Comparison of ENCODE assay signal across 8 mouse cellular contexts in genomic region chr13:21782361-21783254, GRCm38 (mm10). TPM values are rescaled to one million over a fixed set of nuclear protein-coding genes. Genes with fewer than 3 reads are reported as not detected.
DNase-seq lines count a peak whose midpoint lies in the region; ATAC-seq and TF ChIP-seq lines count a peak whose summit lies in the region.
"Not testable (repeated sequence)": the region's sequence is repeated elsewhere in the genome, so short reads cannot be mapped to it uniquely, and the experiment has no call there.

No protein-coding gene starts in this region.

- H3K27ac ChIP-seq in bone marrow macrophage, adult 2 months (ENCODE audit: insufficient read depth, low read depth, low read length): peak overlapping the region; percentile 85
- H3K27ac ChIP-seq in embryonic facial prominence, embryonic 11.5 days (replicated peaks; ENCODE audit: low read depth, low read length): peak overlapping the region; percentile 90
- H3K27ac ChIP-seq in heart, embryonic 11.5 days (ENCODE audit: low read depth, low read length): peak overlapping the region; percentile 87
- not testable (repeated sequence) for H3K27ac ChIP-seq in intestine, postnatal 0 days (ENCODE audit: low read depth, low read length)
- H3K27ac ChIP-seq in liver, embryonic 13.5 days: peak overlapping the region; percentile 100
- peak overlapping the region; percentile 69; the same call in 1 of the 2 replicates for H3K27ac ChIP-seq in midbrain, embryonic 16.5 days (ENCODE audit: low read length)

- peak overlapping the region; percentile 69 for H3K9ac ChIP-seq in embryonic facial prominence, embryonic 11.5 days (replicated peaks; ENCODE audit: low read length)
- peak overlapping the region; percentile 76 for H3K9ac ChIP-seq in heart, embryonic 11.5 days (ENCODE audit: low read depth, low read length)
- peak overlapping the region; percentile 45 for H3K9ac ChIP-seq in intestine, postnatal 0 days (ENCODE audit: low read depth, low read length)
- peak overlapping the region; percentile 78 for H3K9ac ChIP-seq in liver, embryonic 13.5 days
- H3K9ac ChIP-seq in midbrain, embryonic 16.5 days (ENCODE audit: low read depth, low read length): peak overlapping the region; percentile 64

- H3K4me2 ChIP-seq in embryonic facial prominence, embryonic 11.5 days (ENCODE audit: low read depth, low read length): peak overlapping the region; percentile 47
- H3K4me2 ChIP-seq in heart, embryonic 11.5 days: peak overlapping the region; percentile 75
- H3K4me2 ChIP-seq in intestine, postnatal 0 days (replicated peaks; ENCODE audit: low read depth): peak overlapping the region; percentile 67
- peak overlapping the region; percentile 74 for H3K4me2 ChIP-seq in liver, embryonic 13.5 days
- peak overlapping the region; percentile 87 for H3K4me2 ChIP-seq in midbrain, embryonic 16.5 days (ENCODE audit: low read length)

- peak overlapping the region; percentile 62 for H3K4me3 ChIP-seq in bone marrow macrophage, adult 2 months (ENCODE audit: insufficient read depth, low read length)
- peak overlapping the region; percentile 41 for H3K4me3 ChIP-seq in embryonic facial prominence, embryonic 11.5 days (ENCODE audit: low read depth, low read length)
- H3K4me3 ChIP-seq in heart, embryonic 11.5 days (ENCODE audit: low read depth, low read length): peak overlapping the region; percentile 39
- peak overlapping the region; percentile 34 for H3K4me3 ChIP-seq in intestine, postnatal 0 days (ENCODE audit: low read depth, low read length)
- peak overlapping the region; percentile 60 for H3K4me3 ChIP-seq in liver, embryonic 13.5 days (replicated peaks)
- peak overlapping the region; percentile 41 for H3K4me3 ChIP-seq in midbrain, embryonic 16.5 days (ENCODE audit: low read depth, low read length)

- TF ChIP-seq CTCF in bone marrow macrophage, adult 2 months (IDR thresholded peaks at IDR 0.05; ENCODE audit: low read depth, low read length); intestine, postnatal 0 days (IDR thresholded peaks at IDR 0.05; ENCODE audit: low read depth): not testable (repeated sequence)

- DNase-seq in B cell, adult 2 months: peak; percentile 44 to 68
- peak; percentile 76 for DNase-seq in embryonic facial prominence, embryonic 11.5 days (ENCODE audit: low spot score)
- peak; percentile 68 for DNase-seq in liver, embryonic 13.5 days
- peak; percentile 25 to 35 for DNase-seq in spleen, postnatal 14 days (ENCODE audit: low spot score in 2 of 2)

- H3K4me1 ChIP-seq in bone marrow macrophage, adult 2 months (ENCODE audit: control insufficient read depth, insufficient read depth, low read length): peaks cover 12% of the 10 kb centered on the region
- not testable (repeated sequence) for H3K4me1 ChIP-seq in embryonic facial prominence, embryonic 11.5 days (ENCODE audit: control insufficient read depth, insufficient read depth, low read length)
- peaks cover 13% of the 10 kb centered on the region; the same call in 1 of the 2 replicates for H3K4me1 ChIP-seq in heart, embryonic 11.5 days (ENCODE audit: control insufficient read depth, insufficient read depth, low read length)
- peaks cover 14% of the 10 kb centered on the region; the same call in 1 of the 2 replicates for H3K4me1 ChIP-seq in intestine, postnatal 0 days (replicated peaks; ENCODE audit: control insufficient read depth, insufficient read depth, low read length)
- H3K4me1 ChIP-seq in liver, embryonic 13.5 days (replicated peaks): peaks cover 47% of the 10 kb centered on the region
- peaks cover 26% of the 10 kb centered on the region for H3K4me1 ChIP-seq in midbrain, embryonic 16.5 days (ENCODE audit: control insufficient read depth, insufficient read depth, low read length)

- H3K36me3 ChIP-seq in embryonic facial prominence, embryonic 11.5 days (replicated peaks; ENCODE audit: control insufficient read depth, insufficient read depth, low read depth, low read length); heart, embryonic 11.5 days (ENCODE audit: control insufficient read depth, insufficient read depth, low read length); intestine, postnatal 0 days (ENCODE audit: control insufficient read depth, insufficient read depth); liver, embryonic 13.5 days; midbrain, embryonic 16.5 days (ENCODE audit: control insufficient read depth, insufficient read depth, low read length): not testable (repeated sequence)

- not testable (repeated sequence) for TF ChIP-seq POLR2A in bone marrow macrophage, adult 2 months (IDR thresholded peaks at IDR 0.05; ENCODE audit: borderline replicate concordance, low read depth, low read length)

- WGBS in embryonic facial prominence, embryonic 11.5 days: under 1% methylated on average over 14 of the region's 35 CpGs
- 2% methylated on average over 17 of the region's 35 CpGs for WGBS in heart, embryonic 11.5 days (ENCODE audit: insufficient replicate concordance)
- 2% methylated on average over 13 of the region's 35 CpGs for WGBS in intestine, postnatal 0 days
- WGBS in liver, embryonic 13.5 days (ENCODE audit: insufficient replicate concordance): 1% methylated on average over 15 of the region's 35 CpGs
- under 1% methylated on average over 12 of the region's 35 CpGs for WGBS in midbrain, embryonic 16.5 days

- H3K9me3 ChIP-seq in embryonic facial prominence, embryonic 11.5 days (replicated peaks; ENCODE audit: control insufficient read depth, low read length); heart, embryonic 11.5 days (replicated peaks; ENCODE audit: control insufficient read depth, low read length); intestine, postnatal 0 days (ENCODE audit: control insufficient read depth); liver, embryonic 13.5 days (replicated peaks); midbrain, embryonic 16.5 days (replicated peaks; ENCODE audit: control insufficient read depth, low read length, poor library complexity, severe bottlenecking): not testable (repeated sequence)

- H3K27me3 ChIP-seq in embryonic facial prominence, embryonic 11.5 days (ENCODE audit: control insufficient read depth, insufficient read depth, low read length); heart, embryonic 11.5 days (ENCODE audit: control insufficient read depth, insufficient read depth, low read length); intestine, postnatal 0 days (replicated peaks; ENCODE audit: control insufficient read depth, insufficient read depth, low read length); liver, embryonic 13.5 days; midbrain, embryonic 16.5 days (ENCODE audit: control insufficient read depth, insufficient read depth, low read depth, low read length): not testable (repeated sequence)

- ATAC-seq in embryonic facial prominence, embryonic 11.5 days (replicated peaks; ENCODE audit: insufficient number of reproducible peaks, low FRiP score, low TSS enrichment, low read depth); heart, embryonic 11.5 days (replicated peaks; ENCODE audit: insufficient number of reproducible peaks, low FRiP score, low TSS enrichment); intestine, postnatal 0 days; midbrain, embryonic 16.5 days: not testable (repeated sequence)
- peak; percentile 4 for ATAC-seq in liver, embryonic 13.5 days (ENCODE audit: low read depth)

RNA-seq across cellular contexts. Expression of gene Hist1h3i, which starts 0.6 kb away (rescaled TPM):
- 3.9 and 4.4 TPM in 2 replicates for polyA plus RNA-seq in bone marrow macrophage, adult 2 months (2012; ENCODE audit: insufficient read depth, insufficient read length, missing spikeins)
- 270 and 294 TPM in 2 replicates for polyA plus RNA-seq in embryonic facial prominence, embryonic 11.5 days (2014; fragmentation: Nextera tagmentation; extraction: Ambion mirVana)
- 107 and 123 TPM in 2 replicates for polyA plus RNA-seq in heart, embryonic 11.5 days (2014; fragmentation: Nextera tagmentation; extraction: Ambion mirVana)
- polyA plus RNA-seq in intestine, postnatal 0 days (2015; fragmentation: Nextera tagmentation; extraction: Ambion mirVana): 34.1 and 39.6 TPM in 2 replicates
- polyA plus RNA-seq in liver, embryonic 13.5 days (2015; fragmentation: Nextera tagmentation; extraction: Ambion mirVana): 164 and 194 TPM in 2 replicates
- 13.1 and 17.6 TPM in 2 replicates for polyA plus RNA-seq in midbrain, embryonic 16.5 days (2015; fragmentation: Nextera tagmentation; extraction: Ambion mirVana)

RNA-seq across cellular contexts. Expression of gene Hist1h1b, which starts 2.2 kb away (rescaled TPM):
- 0.82 and 2.1 TPM in 2 replicates for polyA plus RNA-seq in bone marrow macrophage, adult 2 months (2012; ENCODE audit: insufficient read depth, insufficient read length, missing spikeins)
- 20.2 and 23.6 TPM in 2 replicates for polyA plus RNA-seq in embryonic facial prominence, embryonic 11.5 days (2014; fragmentation: Nextera tagmentation; extraction: Ambion mirVana)
- polyA plus RNA-seq in heart, embryonic 11.5 days (2014; fragmentation: Nextera tagmentation; extraction: Ambion mirVana): 5.9 and 10.8 TPM in 2 replicates
- 7.3 and 8.1 TPM in 2 replicates for polyA plus RNA-seq in intestine, postnatal 0 days (2015; fragmentation: Nextera tagmentation; extraction: Ambion mirVana)
- 37.3 and 37.6 TPM in 2 replicates for polyA plus RNA-seq in liver, embryonic 13.5 days (2015; fragmentation: Nextera tagmentation; extraction: Ambion mirVana)
- polyA plus RNA-seq in midbrain, embryonic 16.5 days (2015; fragmentation: Nextera tagmentation; extraction: Ambion mirVana): 0.69 and 2.4 TPM in 2 replicates

RNA-seq across cellular contexts. Expression of gene Hist1h2an, which starts 4.4 kb away (rescaled TPM):
- polyA plus RNA-seq in bone marrow macrophage, adult 2 months (2012; ENCODE audit: insufficient read depth, insufficient read length, missing spikeins): not detected in 2 replicates
- polyA plus RNA-seq in embryonic facial prominence, embryonic 11.5 days (2014; fragmentation: Nextera tagmentation; extraction: Ambion mirVana): 3.7 and 7.3 TPM in 2 replicates
- polyA plus RNA-seq in heart, embryonic 11.5 days (2014; fragmentation: Nextera tagmentation; extraction: Ambion mirVana): 3.3 and 6.2 TPM in 2 replicates
- 1.5 and 3.2 TPM in 2 replicates for polyA plus RNA-seq in intestine, postnatal 0 days (2015; fragmentation: Nextera tagmentation; extraction: Ambion mirVana)
- polyA plus RNA-seq in liver, embryonic 13.5 days (2015; fragmentation: Nextera tagmentation; extraction: Ambion mirVana): 5.8 and 15.9 TPM in 2 replicates
- not detected in 2 replicates for polyA plus RNA-seq in midbrain, embryonic 16.5 days (2015; fragmentation: Nextera tagmentation; extraction: Ambion mirVana)

RNA-seq across cellular contexts. Expression of gene Hist1h2bp, which starts 4.7 kb away (rescaled TPM):
- not detected in 2 replicates for polyA plus RNA-seq in bone marrow macrophage, adult 2 months (2012; ENCODE audit: insufficient read depth, insufficient read length, missing spikeins)
- 3.1 and 3.8 TPM in 2 replicates for polyA plus RNA-seq in embryonic facial prominence, embryonic 11.5 days (2014; fragmentation: Nextera tagmentation; extraction: Ambion mirVana)
- 1.5 TPM in 1 of 2 replicates, not detected in the other for polyA plus RNA-seq in heart, embryonic 11.5 days (2014; fragmentation: Nextera tagmentation; extraction: Ambion mirVana)
- polyA plus RNA-seq in intestine, postnatal 0 days (2015; fragmentation: Nextera tagmentation; extraction: Ambion mirVana): 0.41 and 1.5 TPM in 2 replicates
- 2.8 and 3.8 TPM in 2 replicates for polyA plus RNA-seq in liver, embryonic 13.5 days (2015; fragmentation: Nextera tagmentation; extraction: Ambion mirVana)
- 0.72 TPM in 1 of 2 replicates, not detected in the other for polyA plus RNA-seq in midbrain, embryonic 16.5 days (2015; fragmentation: Nextera tagmentation; extraction: Ambion mirVana)

RNA-seq across cellular contexts. Expression of gene Hist1h2bq, which starts 27.4 kb away (rescaled TPM):
- polyA plus RNA-seq in bone marrow macrophage, adult 2 months (2012; ENCODE audit: insufficient read depth, insufficient read length, missing spikeins): 3.2 and 6.5 TPM in 2 replicates
- polyA plus RNA-seq in embryonic facial prominence, embryonic 11.5 days (2014; fragmentation: Nextera tagmentation; extraction: Ambion mirVana): 23.5 and 23.8 TPM in 2 replicates
- 9.4 and 11.6 TPM in 2 replicates for polyA plus RNA-seq in heart, embryonic 11.5 days (2014; fragmentation: Nextera tagmentation; extraction: Ambion mirVana)
- polyA plus RNA-seq in intestine, postnatal 0 days (2015; fragmentation: Nextera tagmentation; extraction: Ambion mirVana): 7.8 and 9.8 TPM in 2 replicates
- 22.0 and 34.4 TPM in 2 replicates for polyA plus RNA-seq in liver, embryonic 13.5 days (2015; fragmentation: Nextera tagmentation; extraction: Ambion mirVana)
- 3.4 and 3.5 TPM in 2 replicates for polyA plus RNA-seq in midbrain, embryonic 16.5 days (2015; fragmentation: Nextera tagmentation; extraction: Ambion mirVana)
